Mouse (Mus musculus) liver, postnatal 0 days (tissue): ENCODE measurements around the gene Rasa2.

Experiments used
- CTCF ChIP-seq: sonication (generic); IDR thresholded peaks from 2 replicates; pipeline ENCODE4 v1.5.1; 2016; ENCODE audit warnings: antibody characterized with exemption, low read depth
- EP300 ChIP-seq: IDR thresholded peaks from 2 replicates; pipeline ENCODE4 v1.6.1; 2016; ENCODE audit warnings: antibody characterized with exemption, low read depth, mild to moderate bottlenecking

- TF ChIP-seq CTCF (no peak), EP300 (no peak)
These were observed 45.3 kb upstream of the Rasa2 start for GRCm38 (mm10) chr9:96676671-96677070.
